In genomic region chr15:8108966-8109743, GRCm38 (mm10) we compare ENCODE assay signal across 8 mouse cellular contexts. TPM values are rescaled to one million over a fixed set of nuclear protein-coding genes. Genes with fewer than 3 reads are reported as not detected.
DNase-seq lines count a peak whose midpoint lies in the region; ATAC-seq lines count a peak whose summit lies in the region.

Nup155 (plus strand) TSS chr15:8109273.

- H3K4me3 ChIP-seq in hindbrain, embryonic 11.5 days (ENCODE audit: low read depth, low read length): peak within 1 kb of the TSS; percentile 82

- peak within 1 kb of the TSS; percentile 75 for H3K4me2 ChIP-seq in hindbrain, embryonic 11.5 days (replicated peaks; ENCODE audit: low read depth, low read length)

- WGBS in hindbrain, embryonic 11.5 days: under 1% methylated on average over 51 of the region's 54 CpGs

- DNase-seq in Muller cell, postnatal 12 days (ENCODE audit: inconsistent ontology term): peak; percentile 94
- DNase-seq in cerebellum, adult 9-11 months: peak; percentile 93
- DNase-seq in frontal cortex, adult 2 months (ENCODE audit: extremely low spot score in 1 of 2, low spot score in 1 of 2): peak; percentile 86 to 95
- peak; percentile 95 for DNase-seq in hindbrain, embryonic 11.5 days (ENCODE audit: low spot score)
- peak; percentile 91 for DNase-seq in layer of hippocampus, postnatal 10 days (ENCODE audit: low spot score in 2 of 2)
- peak; percentile 96 for DNase-seq in lung, postnatal 10 days
- peak; percentile 87 for DNase-seq in ovary, postnatal 36 days (ENCODE audit: low spot score)
- DNase-seq in thymus, postnatal 25 days: peak; percentile 84

- peak within 1 kb of the TSS; percentile 86 for H3K9ac ChIP-seq in hindbrain, embryonic 11.5 days (ENCODE audit: low read depth, low read length)

- H3K9me3 ChIP-seq in hindbrain, embryonic 11.5 days (ENCODE audit: control insufficient read depth, low read length): no peaks in the 10 kb centered on the region

- peaks cover 10% of the 10 kb centered on the region; the same call in 1 of the 2 replicates for H3K36me3 ChIP-seq in hindbrain, embryonic 11.5 days (ENCODE audit: control insufficient read depth, insufficient read depth, low read length)

- no peaks in the 10 kb centered on the region for H3K27me3 ChIP-seq in hindbrain, embryonic 11.5 days (ENCODE audit: control insufficient read depth, insufficient read depth, low read length)

- peak; percentile 98 for ATAC-seq in hindbrain, embryonic 11.5 days (ENCODE audit: low FRiP score)

- no peaks in the 10 kb centered on the region for H3K4me1 ChIP-seq in hindbrain, embryonic 11.5 days (replicated peaks; ENCODE audit: control insufficient read depth, insufficient read depth, low read length)

- H3K27ac ChIP-seq in hindbrain, embryonic 11.5 days (ENCODE audit: low read depth, low read length): peak within 1 kb of the TSS; percentile 58; the same call in 1 of the 2 replicates

RNA-seq across cellular contexts. Expression of gene Nup155, which starts in this region (rescaled TPM):
- 11.2 and 13.0 TPM in 2 replicates for polyA plus RNA-seq in frontal cortex, adult 2 months (2012; rRNA removed)
- polyA plus RNA-seq in hindbrain, embryonic 11.5 days (2014; fragmentation: Nextera tagmentation; extraction: Ambion mirVana): 24.0 and 25.6 TPM in 2 replicates
- 10 to 100 TPM; 24.5 to 25.5 TPM for total RNA-seq in layer of hippocampus, postnatal 10 days (2021)

Comparison
In these comparisons a context has a peak if more than half of its experiments do, and no peak if none do; other contexts are left out.
1. Peak in every context shown above with its lines: DNase-seq, ATAC-seq, H3K4me3 ChIP-seq and H3K27ac ChIP-seq.